Mouse (Mus musculus) T-cell, adult 2 months (primary cell): ENCODE measurements around the gene 5730507C01Rik.
"Not testable (repeated sequence)": the region's sequence is repeated elsewhere in the genome, so short reads cannot be mapped to it uniquely, and the experiment has no call there.

Experiments
- DNase-seq: peaks from one replicate; pipeline ENCODE4 v3.0.0; 2022; ENCODE audit warnings: low spot score

Gene 5730507C01Rik

GRCm38 (mm10) chr12:18514171-18514570 is at the start of gene 5730507C01Rik:
Gene 5730507C01Rik (plus strand): TSS chr12:18514510.
- DNase-seq, result no peak

DNA sequence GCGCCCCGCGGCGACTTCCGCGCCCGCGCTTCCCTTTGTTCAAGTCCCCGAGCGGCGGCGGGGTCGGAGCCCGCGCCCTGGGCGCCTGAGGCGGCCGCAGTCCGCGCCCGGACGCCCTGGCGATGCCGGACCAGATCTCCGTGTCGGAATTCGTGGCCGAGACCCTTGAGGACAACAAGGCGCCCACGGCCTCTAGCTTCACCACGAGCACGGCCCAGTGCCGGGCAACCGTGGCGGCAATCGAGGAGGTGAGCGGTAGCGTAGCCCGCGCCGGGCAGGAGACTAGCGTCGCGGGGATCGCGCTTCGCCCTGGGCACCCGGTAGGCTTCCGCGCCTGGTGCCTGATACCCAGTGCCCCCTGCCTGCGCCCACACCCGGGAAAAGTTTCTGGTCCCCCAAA is 306 bp downstream of the 5730507C01Rik start:
- not testable (repeated sequence) for DNase-seq

DNA sequence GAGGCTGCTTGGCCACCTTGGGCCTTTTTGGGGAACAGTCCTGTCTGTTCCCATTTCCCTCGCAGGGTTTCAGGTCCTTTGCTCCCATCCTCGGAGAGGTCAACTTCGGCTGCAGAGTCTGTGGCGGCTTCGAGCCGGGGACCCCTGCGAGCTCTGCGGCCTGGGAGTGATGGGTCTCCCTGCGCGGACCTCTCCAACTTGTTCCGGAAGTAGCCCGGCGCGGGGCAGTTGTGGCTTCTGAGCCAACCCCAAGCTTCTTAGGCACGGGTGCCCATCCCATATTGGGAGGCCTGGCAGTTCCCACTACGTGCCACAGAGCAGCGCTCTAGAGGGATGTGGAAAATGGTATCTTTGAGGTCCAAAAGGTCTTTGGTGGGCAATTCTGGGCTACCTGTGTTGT is 767 bp downstream of the 5730507C01Rik start:
- not testable (repeated sequence) for DNase-seq
